Mouse (Mus musculus) B cell, adult 2 months (primary cell): Measurements from ENCODE around the gene Phxr2.
A peak's percentile ranks its signal among the peaks of the same experiment; 100 is the strongest.
"Not testable (repeated sequence)": the region's sequence is repeated elsewhere in the genome, so short reads cannot be mapped to it uniquely, and the experiment has no call there.

Experiments used
- DNase-seq, 2 experiments: peaks; one replicate each; pipeline ENCODE4 v3.0.0; 2022

Gene Phxr2

GRCm38 (mm10) chr10:99126225-99126624 lies at the start of gene Phxr2:
Phxr2 (minus strand) TSS chr10:99126325.
- DNase-seq, result no peak

GRCm38 (mm10) chr10:99172906-99173507 lies 46.9 kb upstream of the Phxr2 start:
- no peak for DNase-seq

GRCm38 (mm10) chr10:99171961-99172497 lies 45.9 kb upstream of the Phxr2 start:
- peak in 1 of 2 experiments; percentile 25 for DNase-seq

DNA sequence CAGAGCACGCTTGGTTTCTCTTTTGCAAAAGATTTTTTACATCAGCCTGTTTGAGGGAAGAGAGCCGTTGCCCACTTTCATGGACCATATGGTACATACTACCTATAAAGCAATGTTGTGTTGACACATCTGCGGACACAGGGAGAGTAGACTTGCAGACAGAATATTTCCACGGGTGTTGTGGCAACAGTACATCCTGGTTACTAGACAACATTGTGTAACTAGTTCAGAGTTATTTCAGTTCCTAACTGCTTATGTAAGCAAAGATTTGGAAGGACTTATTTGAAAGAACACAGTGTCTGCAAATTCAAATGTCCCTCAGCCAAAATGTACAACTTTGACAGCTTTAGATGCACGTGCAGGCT lies 43.6 kb upstream of the Phxr2 start:
- no peak for DNase-seq

GRCm38 (mm10) chr10:99168840-99169764 lies 43.0 kb upstream of the Phxr2 start:
- DNase-seq, result peak; percentile 35 to 38

DNA sequence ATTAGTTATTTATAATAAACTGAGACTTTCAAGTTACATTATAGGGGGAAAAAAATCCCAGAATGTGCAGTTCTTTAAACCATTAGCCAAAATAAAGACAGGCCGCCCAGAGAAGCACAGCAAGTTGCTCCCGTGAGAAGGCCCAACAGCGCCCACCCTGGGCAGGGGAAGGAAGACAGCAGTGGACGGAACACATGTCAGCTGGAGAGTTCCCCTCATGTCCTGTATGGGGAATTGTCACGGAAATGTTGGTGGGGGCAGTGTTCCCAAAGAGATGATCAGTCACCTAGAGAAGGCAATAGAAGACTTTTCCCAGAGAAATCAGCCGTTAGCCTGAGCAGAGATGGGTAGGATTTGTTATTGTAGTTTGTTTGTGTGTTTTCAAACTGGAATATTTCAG lies 42.3 kb upstream of the Phxr2 start:
- DNase-seq, result no peak

GRCm38 (mm10) chr10:99166392-99166791 lies 40.3 kb upstream of the Phxr2 start:
- DNase-seq, result no peak

GRCm38 (mm10) chr10:99165751-99166282 lies 39.7 kb upstream of the Phxr2 start:
- no peak for DNase-seq

DNA sequence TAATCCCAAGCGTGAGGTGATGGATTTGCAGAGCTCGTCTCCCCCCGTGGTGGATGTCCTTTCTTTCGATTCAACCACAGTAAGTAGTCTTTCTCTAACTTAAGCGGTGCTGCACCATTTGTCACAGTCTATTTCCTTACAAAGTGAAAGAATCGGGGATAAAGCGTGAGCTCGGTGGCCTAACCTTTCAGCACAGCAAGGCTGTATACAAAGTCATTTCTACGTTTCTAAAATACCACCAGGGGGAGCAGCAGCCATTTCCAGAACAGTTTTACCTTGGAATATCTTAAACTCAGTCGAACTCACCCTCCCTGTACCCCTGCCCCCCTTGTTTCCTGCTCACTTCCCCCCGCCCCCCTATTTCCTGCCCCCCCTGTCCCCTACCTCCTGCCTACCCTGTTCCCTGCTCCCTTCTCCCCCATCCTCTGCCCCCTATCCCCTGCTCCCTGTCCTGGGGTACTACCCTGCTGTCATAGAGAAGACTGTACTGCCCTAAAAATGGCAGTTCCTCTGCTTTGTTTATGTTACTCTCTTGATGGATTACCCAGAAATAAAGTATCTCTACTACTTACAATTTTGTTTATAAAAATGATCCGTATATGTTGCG lies 38.8 kb upstream of the Phxr2 start:
- DNase-seq, result peak; percentile 46 to 58

- DNase-seq, result no peak
These were observed 36.9 kb upstream of the Phxr2 start for GRCm38 (mm10) chr10:99163002-99163401.

- peak; percentile 55 to 60 for DNase-seq
These were observed 36.0 kb upstream of the Phxr2 start for GRCm38 (mm10) chr10:99161987-99162582.

- not testable (repeated sequence) for DNase-seq
These were observed 31.6 kb upstream of the Phxr2 start for GRCm38 (mm10) chr10:99157697-99158096.

- DNase-seq, result no peak
These were observed 30.7 kb upstream of the Phxr2 start for GRCm38 (mm10) chr10:99156808-99157207.

- DNase-seq, result no peak
These were observed 28.5 kb upstream of the Phxr2 start for GRCm38 (mm10) chr10:99154635-99155034.

GRCm38 (mm10) chr10:99152063-99152462 lies 25.9 kb upstream of the Phxr2 start:
- peak; percentile 74 to 79 for DNase-seq

GRCm38 (mm10) chr10:99151580-99151979 lies 25.5 kb upstream of the Phxr2 start:
- no peak for DNase-seq

DNA sequence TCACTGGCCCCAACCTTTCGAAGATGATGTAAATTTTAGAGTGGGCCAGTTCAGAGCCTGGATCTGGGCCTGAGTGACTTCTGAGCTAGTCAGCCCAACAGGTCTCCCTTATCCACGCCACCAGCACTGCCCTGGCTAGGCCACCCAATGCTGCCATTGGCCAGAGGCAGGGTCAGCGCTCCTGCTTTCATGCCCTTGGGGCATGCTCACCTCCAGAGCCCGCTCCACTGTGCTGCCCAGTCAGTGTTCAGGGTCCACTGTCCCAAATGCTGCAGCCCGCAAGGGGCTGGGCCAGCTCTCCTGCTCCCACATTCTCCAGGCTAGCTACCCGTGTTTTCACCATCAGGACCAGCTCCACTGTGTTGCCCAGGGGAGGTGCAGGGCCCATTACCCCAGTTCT lies 23.9 kb upstream of the Phxr2 start:
- no peak for DNase-seq

GRCm38 (mm10) chr10:99146596-99146995 lies 20.5 kb upstream of the Phxr2 start:
- no peak for DNase-seq

- DNase-seq, result no peak
These were observed 19.5 kb upstream of the Phxr2 start for GRCm38 (mm10) chr10:99145611-99146010.

DNA sequence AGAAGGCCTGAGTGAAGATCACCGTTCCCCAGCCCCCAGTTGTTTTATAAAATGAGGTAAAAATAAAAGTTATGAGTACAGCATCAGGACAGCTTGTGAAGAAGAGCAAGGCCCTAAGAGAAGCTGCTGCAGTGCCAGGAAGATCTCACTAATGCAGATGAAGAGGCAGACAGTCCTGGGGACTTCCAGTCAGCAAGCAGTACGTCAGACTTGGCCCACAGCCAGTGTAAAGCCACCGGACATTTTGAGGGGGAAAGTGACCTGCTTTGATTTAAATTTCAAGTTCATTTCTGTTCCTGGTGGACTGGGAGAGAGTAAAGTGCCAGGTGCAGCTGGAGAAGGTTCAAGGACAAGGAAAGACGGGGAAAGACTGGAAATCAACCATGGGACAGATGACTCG lies 10.2 kb upstream of the Phxr2 start:
- no peak for DNase-seq

DNA sequence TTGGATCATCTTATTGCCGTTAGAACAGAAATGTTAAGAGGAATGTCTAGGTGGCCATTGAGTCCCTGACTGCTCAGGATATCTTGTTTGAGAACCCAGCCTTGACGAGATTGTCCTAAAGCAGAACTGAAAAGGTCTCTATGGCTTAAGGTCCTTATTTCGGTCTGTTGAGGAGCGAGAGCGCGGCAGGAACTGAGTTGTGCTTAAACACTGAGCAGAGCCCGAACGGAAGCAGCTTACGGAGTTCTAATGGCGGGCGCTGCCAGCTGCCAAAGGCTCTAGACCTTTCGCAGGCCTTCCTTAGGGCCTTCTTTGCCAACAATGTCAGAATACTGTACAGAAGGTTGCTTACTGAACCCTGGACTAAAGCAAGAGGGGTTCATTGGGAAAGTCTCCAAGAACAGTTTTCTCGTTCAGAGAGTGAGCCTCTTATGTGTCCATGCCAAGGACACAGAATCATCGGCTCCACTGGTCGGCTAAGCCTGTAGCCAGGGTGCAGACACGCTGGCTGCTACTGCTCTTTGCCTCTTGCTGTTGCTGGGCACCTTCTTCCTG lies 7.3 kb upstream of the Phxr2 start:
- peak; percentile 55 for DNase-seq

GRCm38 (mm10) chr10:99132595-99133272 lies 6.6 kb upstream of the Phxr2 start:
- peak; percentile 43 to 48 for DNase-seq
